Mouse (Mus musculus) liver, embryonic 11.5 days (tissue): ENCODE measurements around the gene Bpnt1. TPM values are rescaled to one million over a fixed set of nuclear protein-coding genes. Genes with fewer than 3 reads are reported as not detected.

Experiments
- ATAC-seq: fragments of 200-750 bp; cut with Nextera tagmentation; replicated peaks from 2 replicates; pipeline ENCODE4 v1.8.0; 2017; ENCODE audit warnings: moderate number of reproducible peaks, mild to moderate bottlenecking, moderate TSS enrichment, moderate library complexity; ENCODE audit not compliant: low FRiP score
- DNase-seq: peaks from one replicate; pipeline ENCODE4 v3.0.0-alpha.2; 2017; ENCODE audit warnings: low spot score
- H3K27ac ChIP-seq: fragments of 300-500 bp; sonication (generic); 2 replicates; pipeline ENCODE4 v1.5.1; 2014; ENCODE audit warnings: mild to moderate bottlenecking, low read depth, low read length, control low read depth
- H3K27me3 ChIP-seq: fragments of 300-500 bp; sonication (generic); replicated peaks from 2 replicates; pipeline ENCODE4 v1.6.1; 2014; ENCODE audit warnings: low read length, mixed read lengths; ENCODE audit not compliant: control insufficient read depth, insufficient read depth
- H3K36me3 ChIP-seq: fragments of 300-500 bp; sonication (generic); 2 replicates; pipeline ENCODE4 v1.6.1; 2014; ENCODE audit warnings: mild to moderate bottlenecking, low read length, moderate library complexity, mixed read lengths; ENCODE audit not compliant: control insufficient read depth, insufficient read depth
- H3K4me1 ChIP-seq: fragments of 300-500 bp; sonication (generic); replicated peaks from 2 replicates; pipeline ENCODE4 v1.6.1; 2014; ENCODE audit warnings: low read length, mixed read lengths; ENCODE audit not compliant: control insufficient read depth, insufficient read depth
- H3K4me2 ChIP-seq: fragments of 300-500 bp; sonication (generic); 2 replicates; pipeline ENCODE4 v1.6.1; 2014; ENCODE audit warnings: mild to moderate bottlenecking, control low read depth, moderate library complexity
- H3K4me3 ChIP-seq: fragments of 300-500 bp; sonication (generic); 2 replicates; pipeline ENCODE4 v1.5.1; 2014; ENCODE audit warnings: low read depth, low read length, control low read depth
- H3K9ac ChIP-seq: fragments of 300-500 bp; sonication (generic); 2 replicates; pipeline ENCODE4 v1.6.1; 2014; ENCODE audit warnings: low read depth, low read length, control low read depth
- H3K9me3 ChIP-seq: fragments of 300-500 bp; sonication (generic); 2 replicates; pipeline ENCODE4 v1.6.1; 2016; ENCODE audit warnings: low read length, inconsistent platforms, mixed read lengths; ENCODE audit not compliant: control insufficient read depth
- WGBS: fragments of 180-500 bp; shearing (Covaris S2); extraction: QIAGEN DNeasy Blood & Tissue Kit; methylation state at CpG from one replicate; pipeline ENCODE4 v1.1.7; 2014; 5-methylcytosine and 5-hydroxymethylcytosine counted together
- polyA plus RNA-seq: library from polyadenylated mRNA; unstranded; fragments of >200 nt; fragmentation: Nextera tagmentation; extraction: Ambion mirVana; gene quantifications from 2 replicates; pipeline ENCODE4 v1.2.1, GENCODE M21; 2014

Gene Bpnt1
- polyA plus RNA-seq, 1 experiment from 2014 or later: 29.4 TPM

DNA sequence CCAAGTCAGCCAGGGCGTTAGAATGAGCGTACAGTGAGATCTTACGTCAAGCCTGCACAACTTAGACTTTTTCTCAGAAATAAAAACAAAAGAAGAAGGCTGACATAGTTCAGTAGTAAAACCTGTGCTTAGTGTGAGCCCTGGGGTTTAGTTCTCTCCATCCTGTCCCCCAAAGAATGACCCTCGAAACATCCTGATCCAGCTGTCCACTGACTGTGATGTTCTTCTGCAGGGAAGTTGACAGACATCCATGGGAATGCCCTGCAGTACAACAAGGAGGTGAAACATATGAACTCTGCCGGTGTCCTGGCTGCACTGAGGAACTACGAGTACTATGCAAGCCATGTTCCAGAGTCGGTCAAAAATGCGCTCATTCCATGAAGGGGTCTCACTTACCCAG lies 24.3 kb downstream of the Bpnt1 start:
- Histone ChIP-seq H3K4me1 (no peaks in the 10 kb centered on the region), H3K27ac (no peak overlapping the region), H3K27me3 (no peaks in the 10 kb centered on the region), H3K36me3 (peaks cover 5% of the 10 kb centered on the region; the same call in 1 of the 2 replicates), H3K9ac (no peak overlapping the region), H3K4me2 (no peak overlapping the region), H3K4me3 (no peak overlapping the region), H3K9me3 (no peaks in the 10 kb centered on the region)
- WGBS: 96% methylated on average over 8 of the region's 8 CpGs
- ATAC-seq (no peak), DNase-seq (no peak)

DNA sequence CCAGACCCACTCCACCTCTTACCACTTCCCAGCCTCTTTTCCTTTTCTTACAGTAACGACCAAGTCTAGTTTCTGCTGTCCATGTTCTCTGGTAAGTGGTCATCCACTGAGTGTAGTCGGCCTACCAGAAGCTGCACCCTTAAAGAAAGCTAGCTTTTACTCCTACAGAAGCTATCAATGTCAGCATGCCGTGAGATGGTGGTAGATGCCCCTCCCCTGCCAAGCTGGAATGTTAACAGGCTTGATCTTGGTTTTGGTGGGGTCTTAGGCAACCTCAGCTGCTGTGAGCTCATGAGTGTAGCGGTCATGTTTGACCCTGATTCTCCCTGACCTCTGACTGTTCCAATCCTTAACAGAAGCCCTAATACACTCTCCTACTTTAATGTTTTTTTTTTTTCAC lies 26.3 kb downstream of the Bpnt1 start:
- no peak overlapping the region for H3K9ac ChIP-seq
- H3K27ac ChIP-seq: no peak overlapping the region
- ATAC-seq (no peak), DNase-seq (no peak)
- no peaks in the 10 kb centered on the region for H3K27me3 ChIP-seq
- no peak overlapping the region for H3K4me2 ChIP-seq
- 80% methylated on average over 4 of the region's 4 CpGs for WGBS
- no peaks in the 10 kb centered on the region for H3K9me3 ChIP-seq
- H3K4me3 ChIP-seq: no peak overlapping the region
- H3K4me1 ChIP-seq: no peaks in the 10 kb centered on the region; the same call in 1 of the 2 replicates
- H3K36me3 ChIP-seq: peaks cover 5% of the 10 kb centered on the region; the same call in 1 of the 2 replicates

DNA sequence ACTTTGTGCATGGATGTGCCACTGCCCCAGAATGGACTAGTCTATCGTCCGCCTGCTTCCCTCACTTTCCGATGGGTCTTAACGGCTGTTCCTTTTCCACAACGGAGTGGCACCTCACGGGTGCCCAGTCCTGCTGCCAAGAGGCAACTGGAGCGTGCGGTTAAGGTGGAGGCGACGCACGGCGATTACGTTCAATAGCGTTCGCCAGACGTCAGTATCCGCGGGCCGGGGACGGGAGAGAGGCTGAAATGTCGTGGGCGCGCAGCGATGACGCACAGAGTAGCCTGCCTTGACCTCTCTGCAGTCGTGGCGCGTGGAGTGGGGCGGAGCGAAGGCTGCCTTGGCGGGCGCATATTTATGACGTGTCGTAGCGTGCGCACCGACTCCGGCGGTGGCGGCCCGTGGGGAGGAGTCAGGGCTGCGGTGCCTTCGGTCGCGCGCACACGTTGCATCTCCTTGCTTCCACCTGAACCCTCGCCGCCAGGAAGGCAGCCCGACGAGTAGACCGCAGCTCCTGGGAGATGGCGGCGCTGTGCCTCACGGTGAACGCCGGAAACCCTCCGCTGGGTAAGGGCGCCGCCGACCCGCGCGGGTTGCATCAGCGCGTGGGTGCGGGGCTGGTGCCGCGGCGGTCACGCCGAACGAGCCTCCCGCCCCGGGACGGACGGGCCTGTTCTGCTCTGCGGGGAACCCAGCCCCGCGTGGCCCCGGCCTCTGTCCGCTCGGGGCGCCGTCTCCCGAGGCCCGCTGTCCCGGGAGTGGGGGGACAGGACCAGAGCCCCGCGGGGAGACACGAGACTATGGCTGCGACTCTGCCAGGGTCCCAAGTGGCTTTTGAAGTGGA lies 30.9 kb downstream of the Bpnt1 start, which contains the start of gene Eprs:
Gene Eprs, plus strand, starts transcription at position 368 of the 844 bp plus-strand sequence.
- peak within 1 kb of the TSS; percentile 91 for H3K4me3 ChIP-seq
- WGBS: under 1% methylated on average over 92 of the region's 92 CpGs
- peaks cover 12% of the 10 kb centered on the region for H3K4me1 ChIP-seq
- peak within 1 kb of the TSS; percentile 90 for H3K27ac ChIP-seq
- H3K36me3 ChIP-seq: no peaks in the 10 kb centered on the region
- peak within 1 kb of the TSS; percentile 88 for H3K4me2 ChIP-seq
- no peaks in the 10 kb centered on the region for H3K9me3 ChIP-seq
- ATAC-seq (peak; percentile 95), DNase-seq (peak; percentile 98)
- H3K9ac ChIP-seq: peak within 1 kb of the TSS; percentile 95
- no peaks in the 10 kb centered on the region for H3K27me3 ChIP-seq

DNA sequence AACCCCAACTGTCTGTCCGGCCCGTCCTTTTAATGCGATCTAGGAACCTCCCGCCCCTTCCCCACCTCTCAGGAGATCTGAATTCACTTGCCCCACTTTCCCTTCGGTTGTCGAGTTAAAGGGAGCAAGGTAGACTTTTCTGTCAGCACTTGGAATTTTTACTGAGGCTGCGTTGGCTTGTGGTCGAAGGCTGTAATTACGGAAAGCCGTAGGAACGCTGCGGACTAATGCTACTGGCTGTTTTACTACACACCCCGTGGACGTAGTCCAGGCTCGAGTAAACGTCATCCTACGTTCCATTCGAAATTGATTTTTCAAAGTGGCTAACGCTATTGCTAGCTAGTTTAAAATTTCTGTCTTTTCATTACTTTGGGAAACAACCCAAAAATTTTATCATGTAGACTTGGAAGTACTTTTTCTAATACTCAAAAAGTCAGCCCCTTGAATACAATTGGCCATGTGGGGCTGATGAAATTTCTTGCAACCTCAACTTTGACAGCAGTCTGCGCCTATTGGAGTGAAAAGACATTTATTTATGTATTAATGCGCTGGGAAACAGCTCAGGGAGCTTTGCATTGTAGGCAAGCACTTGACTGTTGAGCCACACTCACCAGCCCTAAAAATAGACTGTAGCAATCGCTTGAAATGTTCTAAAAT lies 31.7 kb downstream of the Bpnt1 start:
- Histone ChIP-seq H3K27ac (peak overlapping the region; percentile 90), H3K36me3 (0 out of 2 replicates have a peak, but pooled peaks cover 2% of the 10 kb centered on the region), H3K4me2 (peak overlapping the region; percentile 88), H3K4me1 (peaks cover 12% of the 10 kb centered on the region), H3K4me3 (peak overlapping the region; percentile 91), H3K27me3 (no peaks in the 10 kb centered on the region), H3K9ac (peak overlapping the region; percentile 95), H3K9me3 (no peaks in the 10 kb centered on the region)
- peak; percentile 58 for DNase-seq
- peak; percentile 69 for ATAC-seq
- WGBS: 2% methylated on average over 22 of the region's 22 CpGs

DNA sequence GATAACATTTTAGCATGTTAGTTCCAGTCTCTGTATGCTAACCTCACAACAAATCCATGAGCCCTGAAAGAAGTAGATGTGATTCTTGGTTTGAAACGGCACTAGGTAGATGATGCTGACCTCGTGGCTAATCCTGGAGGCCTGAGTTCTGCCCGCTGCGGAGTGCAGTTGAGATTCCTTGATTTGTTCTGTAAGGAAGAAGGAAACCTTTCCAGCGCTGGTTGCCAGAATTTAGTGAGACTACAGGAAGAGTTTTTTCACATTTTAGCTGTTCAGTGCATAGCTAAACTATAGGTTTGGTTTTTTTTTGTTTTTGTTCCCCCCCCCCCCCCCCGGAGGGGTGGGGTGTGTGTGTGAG lies 32.2 kb downstream of the Bpnt1 start:
- ATAC-seq: no peak
- H3K27me3 ChIP-seq: no peaks in the 10 kb centered on the region
- 38% methylated on average over 6 of the region's 6 CpGs for WGBS
- peak overlapping the region; percentile 91 for H3K4me3 ChIP-seq
- H3K36me3 ChIP-seq: 0 out of 2 replicates have a peak, but pooled peaks cover 2% of the 10 kb centered on the region
- H3K27ac ChIP-seq: no peak overlapping the region
- peak overlapping the region; percentile 88 for H3K4me2 ChIP-seq
- H3K9me3 ChIP-seq: no peaks in the 10 kb centered on the region
- peak overlapping the region; percentile 95 for H3K9ac ChIP-seq
- no peak for DNase-seq
- H3K4me1 ChIP-seq: peaks cover 12% of the 10 kb centered on the region

GRCm38 (mm10) chr1:185367383-185367782 lies 35.4 kb downstream of the Bpnt1 start:
- no peaks in the 10 kb centered on the region for H3K27me3 ChIP-seq
- no peak overlapping the region for H3K9ac ChIP-seq
- DNase-seq: no peak
- no peak overlapping the region for H3K4me2 ChIP-seq
- peaks cover 12% of the 10 kb centered on the region for H3K4me1 ChIP-seq
- H3K36me3 ChIP-seq: peaks cover 15% of the 10 kb centered on the region
- H3K4me3 ChIP-seq: no peak overlapping the region
- ATAC-seq: no peak
- 81% methylated on average over 6 of the region's 6 CpGs for WGBS
- H3K27ac ChIP-seq: no peak overlapping the region
- H3K9me3 ChIP-seq: no peaks in the 10 kb centered on the region

DNA sequence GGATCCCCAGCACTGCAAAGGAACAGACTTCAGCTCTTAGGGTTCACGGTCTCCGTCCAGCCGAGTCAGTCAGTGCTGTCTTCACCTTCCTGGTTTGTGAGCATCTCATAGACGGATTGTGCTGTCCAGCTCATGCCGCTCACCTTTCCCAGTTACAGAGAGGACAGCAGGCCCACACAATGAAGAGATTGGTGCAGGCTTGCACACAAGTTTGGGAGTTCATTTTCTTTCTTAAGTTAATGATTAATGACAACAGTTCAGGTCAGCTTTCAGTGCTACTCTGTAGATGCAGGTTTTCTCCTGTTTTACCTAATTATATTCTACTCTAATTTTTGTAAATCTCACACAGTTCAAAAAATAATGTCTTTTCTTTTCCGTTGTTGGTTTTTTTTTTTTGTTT lies 38.0 kb downstream of the Bpnt1 start:
- Histone ChIP-seq H3K9ac (no peak overlapping the region), H3K4me3 (no peak overlapping the region), H3K27ac (no peak overlapping the region), H3K36me3 (peaks cover 31% of the 10 kb centered on the region), H3K27me3 (no peaks in the 10 kb centered on the region), H3K4me1 (peaks cover 4% of the 10 kb centered on the region), H3K4me2 (no peak overlapping the region), H3K9me3 (no peaks in the 10 kb centered on the region)
- 88% methylated on average over 6 of the region's 6 CpGs for WGBS
- DNase-seq (no peak), ATAC-seq (peak; percentile 46; the same call in 1 of the 2 replicates)

GRCm38 (mm10) chr1:185376390-185376789 lies 44.4 kb downstream of the Bpnt1 start:
- Histone ChIP-seq H3K4me2 (no peak overlapping the region), H3K9me3 (no peaks in the 10 kb centered on the region), H3K4me1 (no peaks in the 10 kb centered on the region), H3K27ac (no peak overlapping the region), H3K27me3 (no peaks in the 10 kb centered on the region), H3K36me3 (peaks cover 50% of the 10 kb centered on the region), H3K4me3 (no peak overlapping the region), H3K9ac (no peak overlapping the region)
- DNase-seq (no peak), ATAC-seq (no peak)
